Mouse (Mus musculus): ENCODE results near the gene Chid1. TPM values are rescaled to one million over a fixed set of nuclear protein-coding genes. Genes with fewer than 3 reads are reported as not detected.
A peak's percentile ranks its signal among the peaks of the same experiment; 100 is the strongest.

Gene Chid1
- polyA plus RNA-seq, 1 experiment from 2014 or later = 33.3 TPM

GRCm38 (mm10) chr7:141466045-141466394 is 73.6 kb downstream of the Chid1 start:
- Histone ChIP-seq H3K27me3 (ENCODE audit: control insufficient read depth, insufficient read depth, low read length) (peaks cover 26% of the 10 kb centered on the region), H3K27ac (replicated peaks in 1 of 2; ENCODE audit: control insufficient read depth in 1 of 2, insufficient read depth in 1 of 2, low read depth in 2 of 2, low read length in 2 of 2) (peak overlapping the region; percentile 10 to 33; a peak in 2 of 4 replicates), H3K4me3 (ENCODE audit: control insufficient read depth in 1 of 2, insufficient read depth in 1 of 2, low read depth in 1 of 2, low read length in 2 of 2) (no peak overlapping the region), H3K9ac (ENCODE audit: low read length) (peak overlapping the region; percentile 11; the same call in 1 of the 2 replicates), H3K4me2 (ENCODE audit: low read length) (peak overlapping the region; percentile 64), H3K9me3 (ENCODE audit: control insufficient read depth, low read length) (no peaks in the 10 kb centered on the region), H3K36me3 (ENCODE audit: control insufficient read depth, insufficient read depth, low read length) (peaks cover 18% of the 10 kb centered on the region), H3K4me1 (ENCODE audit: control insufficient read depth in 2 of 2, insufficient read depth in 2 of 2, low read length in 2 of 2) (peaks cover 41 to 58% of the 10 kb centered on the region in 2 experiments)
- WGBS = 56% methylated on average over 7 of the region's 7 CpGs
- no peak for ATAC-seq (ENCODE audit: insufficient number of reproducible peaks, insufficient read depth, low FRiP score, low read depth)

GRCm38 (mm10) chr7:141465388-141466044 is 74.1 kb downstream of the Chid1 start:
- ATAC-seq (ENCODE audit: insufficient number of reproducible peaks, insufficient read depth, low FRiP score, low read depth) = no peak
- H3K4me2 ChIP-seq (ENCODE audit: low read length) = peak overlapping the region; percentile 64
- no peaks in the 10 kb centered on the region for H3K9me3 ChIP-seq (ENCODE audit: control insufficient read depth, low read length)
- H3K4me3 ChIP-seq (ENCODE audit: control insufficient read depth in 1 of 2, insufficient read depth in 1 of 2, low read depth in 1 of 2, low read length in 2 of 2) = peak overlapping the region in 1 of 2 experiments; percentile 25; a peak in 1 of 4 replicates
- 60% methylated on average over 7 of the region's 10 CpGs for WGBS
- peaks cover 41 to 61% of the 10 kb centered on the region in 2 experiments for H3K4me1 ChIP-seq (ENCODE audit: control insufficient read depth in 2 of 2, insufficient read depth in 2 of 2, low read length in 2 of 2)
- H3K36me3 ChIP-seq (ENCODE audit: control insufficient read depth, insufficient read depth, low read length) = peaks cover 13% of the 10 kb centered on the region
- peak overlapping the region; percentile 10 to 33; a peak in 2 of 4 replicates for H3K27ac ChIP-seq (replicated peaks in 1 of 2; ENCODE audit: control insufficient read depth in 1 of 2, insufficient read depth in 1 of 2, low read depth in 2 of 2, low read length in 2 of 2)
- H3K27me3 ChIP-seq (ENCODE audit: control insufficient read depth, insufficient read depth, low read length) = peaks cover 30% of the 10 kb centered on the region
- H3K9ac ChIP-seq (ENCODE audit: low read length) = peak overlapping the region; percentile 65; the same call in 1 of the 2 replicates

- Histone ChIP-seq H3K27me3 (ENCODE audit: control insufficient read depth, insufficient read depth, low read length) (peaks cover 30% of the 10 kb centered on the region), H3K4me3 (ENCODE audit: control insufficient read depth in 1 of 2, insufficient read depth in 1 of 2, low read depth in 1 of 2, low read length in 2 of 2) (peak overlapping the region; percentile 7 to 25), H3K9ac (ENCODE audit: low read length) (peak overlapping the region; percentile 65), H3K9me3 (ENCODE audit: control insufficient read depth, low read length) (no peaks in the 10 kb centered on the region), H3K4me1 (ENCODE audit: control insufficient read depth in 2 of 2, insufficient read depth in 2 of 2, low read length in 2 of 2) (peaks cover 38 to 57% of the 10 kb centered on the region in 2 experiments), H3K4me2 (ENCODE audit: low read length) (peak overlapping the region; percentile 64), H3K36me3 (ENCODE audit: control insufficient read depth, insufficient read depth, low read length) (peaks cover 11% of the 10 kb centered on the region), H3K27ac (replicated peaks in 1 of 2; ENCODE audit: control insufficient read depth in 1 of 2, insufficient read depth in 1 of 2, low read depth in 2 of 2, low read length in 2 of 2) (peak overlapping the region; percentile 11 to 73; a peak in 2 of 4 replicates)
- 9% methylated on average over 38 of the region's 38 CpGs for WGBS
- no peak for ATAC-seq (ENCODE audit: insufficient number of reproducible peaks, insufficient read depth, low FRiP score, low read depth)
Observed at GRCm38 (mm10) chr7:141464603-141465201, 75.0 kb downstream of the Chid1 start.

- Histone ChIP-seq H3K36me3 (ENCODE audit: control insufficient read depth, insufficient read depth, low read length) (peaks cover 13% of the 10 kb centered on the region), H3K9me3 (ENCODE audit: control insufficient read depth, low read length) (no peaks in the 10 kb centered on the region), H3K27me3 (ENCODE audit: control insufficient read depth, insufficient read depth, low read length) (peaks cover 30% of the 10 kb centered on the region), H3K4me2 (ENCODE audit: low read length) (peak overlapping the region; percentile 64), H3K9ac (ENCODE audit: low read length) (peak overlapping the region; percentile 65; the same call in 1 of the 2 replicates), H3K27ac (replicated peaks in 1 of 2; ENCODE audit: control insufficient read depth in 1 of 2, insufficient read depth in 1 of 2, low read depth in 2 of 2, low read length in 2 of 2) (peak overlapping the region; percentile 45 to 73), H3K4me1 (ENCODE audit: control insufficient read depth in 2 of 2, insufficient read depth in 2 of 2, low read length in 2 of 2) (peaks cover 31 to 50% of the 10 kb centered on the region in 2 experiments), H3K4me3 (ENCODE audit: control insufficient read depth in 1 of 2, insufficient read depth in 1 of 2, low read depth in 1 of 2, low read length in 2 of 2) (peak overlapping the region; percentile 7 to 25)
- WGBS = 31% methylated on average over 12 of the region's 12 CpGs
- peak; percentile 0; the same call in 1 of the 2 replicates for ATAC-seq (ENCODE audit: insufficient number of reproducible peaks, insufficient read depth, low FRiP score, low read depth)
Observed at GRCm38 (mm10) chr7:141463824-141464602, 75.6 kb downstream of the Chid1 start.

- WGBS = 17% methylated on average over 5 of the region's 5 CpGs
- Histone ChIP-seq H3K9ac (ENCODE audit: low read length) (peak overlapping the region; percentile 77), H3K9me3 (ENCODE audit: control insufficient read depth, low read length) (no peaks in the 10 kb centered on the region), H3K27ac (replicated peaks in 1 of 2; ENCODE audit: control insufficient read depth in 1 of 2, insufficient read depth in 1 of 2, low read depth in 2 of 2, low read length in 2 of 2) (no peak overlapping the region), H3K4me1 (ENCODE audit: control insufficient read depth in 2 of 2, insufficient read depth in 2 of 2, low read length in 2 of 2) (peaks cover 22 to 42% of the 10 kb centered on the region in 2 experiments; a peak in 3 of 4 replicates), H3K4me2 (ENCODE audit: low read length) (peak overlapping the region; percentile 97), H3K4me3 (ENCODE audit: control insufficient read depth in 1 of 2, insufficient read depth in 1 of 2, low read depth in 1 of 2, low read length in 2 of 2) (peak overlapping the region; percentile 57 to 61), H3K36me3 (ENCODE audit: control insufficient read depth, insufficient read depth, low read length) (peaks cover 23% of the 10 kb centered on the region), H3K27me3 (ENCODE audit: control insufficient read depth, insufficient read depth, low read length) (peaks cover 30% of the 10 kb centered on the region)
- no peak for ATAC-seq (ENCODE audit: insufficient number of reproducible peaks, insufficient read depth, low FRiP score, low read depth)
Observed at GRCm38 (mm10) chr7:141462333-141462821, 77.3 kb downstream of the Chid1 start.

GRCm38 (mm10) chr7:141461521-141462332 is 77.9 kb downstream of the Chid1 start:
- Histone ChIP-seq H3K4me1 (ENCODE audit: control insufficient read depth in 2 of 2, insufficient read depth in 2 of 2, low read length in 2 of 2) (peaks cover 19 to 38% of the 10 kb centered on the region in 2 experiments; a peak in 3 of 4 replicates), H3K36me3 (ENCODE audit: control insufficient read depth, insufficient read depth, low read length) (peaks cover 25% of the 10 kb centered on the region), H3K4me3 (ENCODE audit: control insufficient read depth in 1 of 2, insufficient read depth in 1 of 2, low read depth in 1 of 2, low read length in 2 of 2) (peak overlapping the region; percentile 57 to 61), H3K9ac (ENCODE audit: low read length) (peak overlapping the region; percentile 77), H3K27me3 (ENCODE audit: control insufficient read depth, insufficient read depth, low read length) (peaks cover 30% of the 10 kb centered on the region), H3K9me3 (ENCODE audit: control insufficient read depth, low read length) (no peaks in the 10 kb centered on the region), H3K27ac (replicated peaks in 1 of 2; ENCODE audit: control insufficient read depth in 1 of 2, insufficient read depth in 1 of 2, low read depth in 2 of 2, low read length in 2 of 2) (peak overlapping the region in 1 of 2 experiments; percentile 44; a peak in 2 of 4 replicates), H3K4me2 (ENCODE audit: low read length) (peak overlapping the region; percentile 97)
- no peak for ATAC-seq (ENCODE audit: insufficient number of reproducible peaks, insufficient read depth, low FRiP score, low read depth)
- WGBS = 1% methylated on average over 58 of the region's 59 CpGs

Data from heart, embryonic 14.5 days (tissue).